Mouse (Mus musculus) embryo, embryonic 9.5 days (tissue): Measurements from ENCODE around the gene Gins3.
"Not testable (repeated sequence)": the region's sequence is repeated elsewhere in the genome, so short reads cannot be mapped to it uniquely, and the experiment has no call there.

Experiments
- DNase-seq: peaks from one replicate; pipeline ENCODE4 v3.0.0-alpha.2; 2017; ENCODE audit errors: extremely low spot score

The Gins3 gene

GRCm38 (mm10) chr8:95648251-95648650 is 15.0 kb downstream of the Gins3 start:
- no peak for DNase-seq

DNA sequence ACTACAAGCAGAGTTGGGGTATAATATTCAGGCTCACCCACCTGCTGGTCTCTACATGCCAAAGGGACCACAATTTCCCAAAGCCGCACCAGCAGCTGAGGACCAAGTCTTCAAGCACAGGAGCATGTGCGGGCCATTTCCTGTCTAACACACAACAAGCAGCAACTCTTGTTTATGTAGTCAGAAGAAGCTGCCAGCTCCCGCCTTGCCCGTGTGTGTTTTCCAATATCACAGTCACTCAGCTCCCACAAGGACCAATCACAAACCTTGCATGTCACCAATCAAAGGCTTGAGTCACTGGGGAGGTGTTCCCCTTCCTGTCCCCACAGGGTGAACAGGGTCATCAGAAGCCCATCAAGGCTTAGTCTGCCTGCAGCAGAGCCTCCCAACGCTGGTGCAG is 20.1 kb downstream of the Gins3 start:
- DNase-seq = no peak

- no peak for DNase-seq
Observed at GRCm38 (mm10) chr8:95655831-95656230, 22.6 kb downstream of the Gins3 start.

GRCm38 (mm10) chr8:95656316-95657002 is 23.2 kb downstream of the Gins3 start:
- DNase-seq = no peak

- no peak for DNase-seq
Observed at GRCm38 (mm10) chr8:95657523-95657922, 24.3 kb downstream of the Gins3 start.

- no peak for DNase-seq
Observed at GRCm38 (mm10) chr8:95660334-95660882, 27.2 kb downstream of the Gins3 start.

DNA sequence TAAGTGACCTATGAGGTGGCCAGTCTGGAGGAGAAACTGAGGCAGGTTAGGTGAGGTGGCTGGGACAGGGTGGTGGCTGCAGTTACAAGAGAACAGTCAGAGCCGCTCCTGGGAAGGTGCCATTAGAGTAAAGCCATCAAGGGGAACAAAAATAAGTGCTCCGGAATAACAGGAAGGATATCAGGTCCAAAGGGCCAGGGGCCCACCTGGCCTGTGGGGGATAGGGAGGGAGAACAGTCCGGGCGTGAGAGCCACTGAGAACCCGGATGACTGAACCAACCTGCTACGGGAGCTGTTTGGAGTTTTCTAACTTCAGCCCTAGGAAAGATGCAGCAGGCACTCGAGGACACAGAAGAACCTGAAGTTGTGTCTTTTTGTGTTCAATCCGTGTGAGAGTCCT is 27.8 kb downstream of the Gins3 start:
- no peak for DNase-seq

DNA sequence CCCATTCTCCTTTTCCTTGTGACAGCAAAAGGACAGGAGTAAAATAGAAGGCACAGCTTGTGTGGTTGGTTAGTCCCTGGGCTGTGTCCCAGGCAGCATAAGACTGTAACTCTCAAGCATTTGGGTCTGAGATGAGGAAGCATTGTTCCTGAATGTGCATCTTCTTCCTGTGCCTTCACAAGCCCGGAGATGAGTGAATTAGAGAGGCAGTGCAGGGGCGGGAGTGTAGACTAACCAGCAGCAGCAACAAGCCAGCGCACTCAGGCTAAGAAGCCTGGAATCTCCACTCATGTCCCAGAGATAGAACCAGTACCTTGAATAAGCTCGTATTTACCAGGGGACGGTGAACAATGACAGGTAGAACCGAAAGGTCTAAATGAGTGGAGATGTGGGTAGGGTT is 28.3 kb downstream of the Gins3 start:
- no peak for DNase-seq

- DNase-seq = no peak
Observed at GRCm38 (mm10) chr8:95662885-95663598, 29.8 kb downstream of the Gins3 start.

DNA sequence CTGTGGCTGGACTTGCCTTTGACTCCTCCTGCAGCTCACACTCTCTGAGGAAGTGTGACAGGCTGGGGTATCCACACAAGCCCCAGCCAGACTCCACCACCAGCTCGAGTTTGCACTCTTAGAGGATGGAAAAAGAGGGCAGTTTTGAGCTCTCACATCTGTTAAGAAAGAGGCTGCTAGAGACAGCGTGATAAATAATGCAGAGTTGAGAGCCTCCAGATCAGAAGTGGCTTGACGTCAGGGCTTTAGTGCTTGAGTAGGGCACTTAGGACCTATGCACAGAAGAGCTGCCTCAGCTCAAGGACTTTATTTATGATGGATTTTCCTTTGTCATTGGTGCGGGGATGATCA is 30.3 kb downstream of the Gins3 start:
- no peak for DNase-seq

- not testable (repeated sequence) for DNase-seq
Observed at GRCm38 (mm10) chr8:95665813-95666452, 32.7 kb downstream of the Gins3 start.

DNA sequence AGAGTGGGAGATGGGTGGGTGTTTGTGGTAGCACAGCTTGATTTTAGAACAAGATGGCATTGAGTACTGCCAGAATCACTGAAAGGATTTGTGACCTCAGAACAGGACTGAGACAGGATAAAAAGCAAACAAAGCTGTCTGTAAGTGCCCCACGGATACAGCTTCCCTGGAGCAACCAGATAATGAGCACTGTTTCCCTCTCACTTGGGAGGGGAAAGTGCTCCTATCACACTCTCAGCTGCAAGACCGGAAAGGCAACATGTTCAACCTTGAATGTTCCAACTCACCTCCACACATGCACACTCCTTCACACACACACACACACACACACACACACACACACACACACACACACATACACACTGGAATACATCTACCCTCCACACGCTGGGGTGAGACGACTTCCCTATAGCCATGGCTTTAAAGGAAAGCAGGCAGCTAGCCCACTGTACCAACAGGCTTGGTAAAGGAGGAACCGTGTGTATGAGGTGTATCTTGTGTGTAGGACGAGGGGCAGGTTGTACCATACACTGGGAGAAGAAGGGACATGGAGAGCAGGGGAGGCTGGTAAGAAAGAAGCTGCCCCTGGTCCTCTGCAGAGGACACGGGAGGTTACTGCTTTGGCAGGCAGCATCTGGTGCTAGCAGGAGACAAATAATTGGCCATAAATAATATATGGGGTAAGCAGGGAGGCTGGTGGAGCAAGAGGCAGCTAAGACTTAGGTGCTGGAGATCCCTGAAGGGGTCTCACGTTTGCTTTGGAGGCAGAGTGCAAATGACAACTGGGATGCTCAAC is 35.1 kb downstream of the Gins3 start:
- DNase-seq = no peak

DNA sequence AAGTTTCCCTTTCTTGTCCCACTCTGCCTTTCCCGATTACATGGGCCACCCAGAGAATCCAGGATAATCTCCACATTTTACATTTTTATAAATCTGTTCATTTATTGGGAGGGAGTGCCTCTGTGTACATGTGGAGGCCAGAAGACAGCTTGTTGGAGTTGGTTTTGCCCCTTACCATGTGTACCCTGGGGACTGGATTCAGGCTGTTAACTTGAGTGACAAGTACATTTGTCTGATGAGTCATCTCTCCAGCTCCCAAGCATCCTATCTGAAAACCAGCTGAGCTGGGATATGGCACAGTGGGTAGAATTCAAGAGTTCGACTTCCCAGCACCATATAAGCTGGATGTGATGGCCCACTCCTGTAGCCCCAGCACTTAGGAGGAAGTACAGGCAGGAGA is 36.7 kb downstream of the Gins3 start:
- DNase-seq = no peak

DNA sequence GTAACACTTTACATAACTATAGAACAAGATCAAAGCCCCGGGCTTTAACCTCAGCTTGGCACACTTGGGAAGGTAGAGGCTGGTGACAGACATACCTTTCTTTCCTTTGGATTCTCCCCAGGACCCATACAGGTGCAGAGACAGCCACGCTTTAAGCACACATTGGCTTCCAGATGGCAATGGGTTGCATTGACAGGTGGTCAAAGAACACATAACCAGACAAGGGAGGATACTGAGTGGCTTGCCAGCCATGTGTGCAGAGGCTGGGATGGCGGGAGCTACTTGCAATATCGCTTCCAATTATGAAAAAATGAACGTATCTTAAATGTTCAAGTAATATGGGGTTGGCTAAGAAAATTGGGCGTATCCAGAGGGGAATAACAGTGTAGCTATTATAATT is 38.6 kb downstream of the Gins3 start:
- no peak for DNase-seq

DNA sequence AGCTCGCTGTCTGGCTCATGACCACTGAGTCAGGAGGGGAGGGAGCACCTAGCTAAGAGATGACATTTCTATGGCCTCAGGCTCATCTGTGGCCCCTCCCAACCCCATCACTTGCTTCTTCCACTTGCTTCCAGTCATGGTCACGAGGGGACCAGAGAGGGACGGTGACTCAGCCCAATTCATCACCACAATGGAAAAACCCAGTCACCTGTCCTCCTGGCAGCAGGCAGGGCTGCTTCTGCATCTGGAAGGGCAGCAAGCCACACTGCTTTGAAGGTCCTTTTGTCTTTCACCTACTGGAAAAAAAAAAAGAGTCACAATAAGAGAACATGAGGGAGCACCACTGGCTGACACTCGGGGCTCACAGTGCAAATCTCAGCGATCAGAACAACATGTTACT is 39.6 kb downstream of the Gins3 start:
- no peak for DNase-seq

GRCm38 (mm10) chr8:95676631-95677030 is 43.4 kb downstream of the Gins3 start, which contains the start of gene Ndrg4:
Gene Ndrg4 (plus strand): TSS chr8:95676980.
- DNase-seq = no peak

DNA sequence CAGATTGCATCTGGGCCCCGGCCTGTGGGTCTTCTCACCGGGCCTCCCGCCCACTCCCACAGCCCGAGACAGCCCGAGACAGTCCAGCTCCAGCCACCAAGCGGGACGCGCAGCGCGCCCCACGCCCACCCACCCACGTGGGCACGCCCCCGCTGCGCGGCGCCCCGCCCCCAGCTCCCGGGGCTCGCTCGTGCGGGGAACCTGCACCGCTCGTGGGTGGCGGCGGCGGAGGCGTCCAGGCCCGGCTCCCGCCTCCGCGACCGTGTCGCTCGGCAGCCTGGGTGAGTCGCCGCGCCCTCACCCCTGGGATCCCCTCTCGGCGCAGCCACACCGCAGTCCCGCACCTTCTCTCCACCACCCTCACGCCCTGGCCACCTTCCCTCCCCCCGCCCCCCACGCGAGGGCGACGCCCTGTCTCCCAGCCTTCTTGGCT is 44.4 kb downstream of the Gins3 start:
- DNase-seq = no peak

- peak; percentile 31 for DNase-seq
Observed at GRCm38 (mm10) chr8:95678024-95678611, 44.9 kb downstream of the Gins3 start.

DNA sequence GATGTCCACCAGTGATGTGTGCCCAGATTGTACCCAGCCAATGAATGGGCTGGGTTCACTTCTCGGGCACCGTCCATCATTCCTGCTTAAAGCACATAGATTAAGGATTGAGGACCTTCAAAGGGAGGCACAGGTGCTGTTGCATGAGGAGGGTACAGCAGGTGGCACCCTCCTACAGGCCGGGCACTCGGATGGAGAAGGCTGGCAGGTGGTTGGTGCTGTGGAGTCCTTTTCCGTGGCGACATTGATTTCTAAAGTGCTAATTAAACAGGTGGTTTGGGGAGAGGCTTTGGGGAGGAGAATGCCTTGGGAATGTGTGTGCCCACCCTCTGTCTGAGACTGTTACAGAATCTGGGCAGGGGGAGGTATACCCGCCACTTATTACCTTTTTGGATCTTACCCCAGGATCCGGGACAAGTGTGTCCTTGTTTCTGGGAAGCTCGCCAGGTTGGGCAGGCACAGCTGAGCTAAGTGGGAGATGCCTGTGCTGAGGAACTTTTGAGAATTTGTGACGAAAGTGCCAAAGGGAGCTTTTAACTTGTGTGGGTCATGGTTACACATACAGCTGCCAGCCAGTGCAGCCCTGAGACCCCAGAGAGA is 54.9 kb downstream of the Gins3 start:
- DNase-seq = no peak

DNA sequence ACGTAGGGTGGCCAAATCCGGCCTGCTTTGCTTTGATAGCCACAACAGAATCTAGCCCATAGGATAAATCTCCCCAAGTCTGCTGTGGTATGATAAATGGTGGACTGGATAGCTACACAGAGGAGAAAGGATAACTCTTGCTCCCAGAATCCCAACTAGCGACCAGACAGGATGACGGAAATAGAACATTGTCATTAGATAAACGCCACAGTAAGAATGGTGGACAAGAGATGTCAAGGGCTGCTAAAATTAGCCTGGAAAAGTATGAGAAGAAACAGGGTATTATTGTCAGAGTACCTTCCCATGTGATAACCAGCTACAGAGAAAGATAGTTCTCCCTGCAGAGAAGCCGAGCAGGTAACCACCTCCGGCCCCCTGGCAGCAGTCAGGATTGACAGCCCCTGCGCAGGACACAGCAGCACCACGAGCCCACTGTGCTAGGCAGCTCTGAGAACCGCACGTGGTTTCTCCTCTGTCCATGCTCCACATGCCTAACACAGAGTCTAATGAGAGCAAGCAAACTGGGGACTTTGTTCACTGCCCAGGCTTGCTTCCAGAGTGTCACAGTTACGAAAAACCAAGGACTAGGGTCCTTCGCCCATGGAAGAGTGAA is 57.8 kb downstream of the Gins3 start:
- DNase-seq = no peak

DNA sequence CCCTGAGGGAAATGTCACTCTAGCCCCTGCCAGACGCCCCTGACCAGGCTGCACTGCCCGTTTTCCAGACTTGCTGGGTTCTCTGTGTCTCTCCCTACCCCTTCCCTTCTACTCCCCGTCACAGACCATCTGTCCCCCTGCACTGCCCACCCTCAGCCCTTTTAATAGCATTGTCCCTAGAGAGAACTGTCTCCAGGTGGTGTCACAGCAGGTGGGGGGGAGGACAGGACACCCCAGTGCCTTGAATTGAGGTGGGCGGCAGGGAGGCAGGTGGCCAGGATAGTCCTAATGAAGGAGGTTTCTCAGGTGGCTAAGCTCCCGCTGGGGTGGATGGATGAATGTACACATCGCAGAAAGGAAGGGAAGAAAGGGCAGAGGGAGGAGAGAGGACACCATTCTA is 61.4 kb downstream of the Gins3 start:
- no peak for DNase-seq
